Mouse (Mus musculus) limb, embryonic 11.5 days (tissue): ENCODE measurements around the gene Chpf2. TPM values are rescaled to one million over a fixed set of nuclear protein-coding genes. Genes with fewer than 3 reads are reported as not detected.

Source experiments
- ATAC-seq: fragments of 200-750 bp; cut with Nextera tagmentation; 2 replicates; pipeline ENCODE4 v1.8.0; 2017; ENCODE audit warnings: low read depth; ENCODE audit not compliant: insufficient number of reproducible peaks, low FRiP score, low TSS enrichment
- DNase-seq: peaks from one replicate; pipeline ENCODE4 v3.0.0-alpha.2; 2015; ENCODE audit warnings: low spot score
- H3K27ac ChIP-seq: fragments of 300-500 bp; sonication (generic); replicated peaks from 2 replicates; pipeline ENCODE4 v1.5.1; 2014; ENCODE audit warnings: low read depth, mild to moderate bottlenecking, low read length
- H3K27me3 ChIP-seq: fragments of 300-500 bp; sonication (generic); 2 replicates; pipeline ENCODE4 v1.6.1; 2014; ENCODE audit warnings: mild to moderate bottlenecking, low read length, mixed read lengths; ENCODE audit not compliant: control insufficient read depth, insufficient read depth
- H3K36me3 ChIP-seq: fragments of 300-500 bp; sonication (generic); 2 replicates; pipeline ENCODE4 v1.6.1; 2014; ENCODE audit warnings: mild to moderate bottlenecking, low read length, moderate library complexity, mixed read lengths; ENCODE audit not compliant: control insufficient read depth, insufficient read depth
- H3K4me1 ChIP-seq: fragments of 300-500 bp; sonication (generic); 2 replicates; pipeline ENCODE4 v1.6.1; 2014; ENCODE audit warnings: low read length, mixed read lengths; ENCODE audit not compliant: control insufficient read depth, insufficient read depth
- H3K4me2 ChIP-seq: fragments of 300-500 bp; sonication (generic); 2 replicates; pipeline ENCODE4 v1.6.1; 2014; ENCODE audit warnings: low read depth, mild to moderate bottlenecking, moderate library complexity; ENCODE audit not compliant: severe bottlenecking
- H3K4me3 ChIP-seq: fragments of 300-500 bp; sonication (generic); 2 replicates; pipeline ENCODE4 v1.5.1; 2014; ENCODE audit warnings: low read depth, low read length
- H3K9ac ChIP-seq: fragments of 300-500 bp; sonication (generic); 2 replicates; pipeline ENCODE4 v1.6.1; 2014; ENCODE audit warnings: mild to moderate bottlenecking, low read length
- H3K9me3 ChIP-seq: fragments of 300-500 bp; sonication (generic); 2 replicates; pipeline ENCODE4 v1.6.1; 2016; ENCODE audit warnings: low read length; ENCODE audit not compliant: control insufficient read depth
- WGBS: fragments of 180-500 bp; shearing (Covaris S2); extraction: QIAGEN DNeasy Blood & Tissue Kit; methylation state at CpG from one replicate; pipeline ENCODE4 v1.1.7; 2014; 5-methylcytosine and 5-hydroxymethylcytosine counted together
- polyA plus RNA-seq: library from polyadenylated mRNA; unstranded; fragments of >200 nt; fragmentation: Nextera tagmentation; extraction: Ambion mirVana; gene quantifications from 2 replicates; pipeline ENCODE4 v1.2.1, GENCODE M21; 2014

Chpf2 gene
- polyA plus RNA-seq, 1 experiment from 2014 or later: 9.0 TPM

- Histone ChIP-seq H3K36me3 (no peaks in the 10 kb centered on the region), H3K9ac (no peak overlapping the region), H3K9me3 (no peaks in the 10 kb centered on the region; the same call in 1 of the 2 replicates), H3K4me3 (no peak overlapping the region), H3K27me3 (peaks cover 24% of the 10 kb centered on the region), H3K4me1 (peaks cover 11% of the 10 kb centered on the region), H3K27ac (no peak overlapping the region), H3K4me2 (no peak overlapping the region)
- WGBS: 83% methylated on average over 8 of the region's 8 CpGs
- ATAC-seq: no peak
- no peak for DNase-seq
Observed at GRCm38 (mm10) chr5:24620116-24620515, 33.6 kb downstream of the Chpf2 start.

DNA sequence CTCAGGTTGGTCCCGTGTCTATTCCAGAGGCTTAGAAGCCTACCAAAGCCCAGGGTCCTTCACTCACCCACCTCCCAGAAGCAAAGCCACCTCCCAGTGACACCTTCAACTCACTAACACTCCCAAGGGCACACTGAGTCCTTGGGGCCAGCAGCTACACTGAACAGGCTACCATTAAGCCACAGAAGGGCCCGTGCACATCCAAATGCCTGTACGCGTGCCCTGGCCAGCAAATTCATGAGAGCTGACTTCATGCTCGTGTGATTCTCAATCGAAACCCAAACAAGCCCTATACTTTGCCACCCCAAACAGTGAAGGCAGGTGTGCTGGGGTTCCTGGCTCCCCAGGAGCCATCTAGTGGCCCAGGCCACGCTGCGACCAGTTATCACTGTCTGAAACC is 34.1 kb downstream of the Chpf2 start:
- Histone ChIP-seq H3K9me3 (no peaks in the 10 kb centered on the region; the same call in 1 of the 2 replicates), H3K4me3 (no peak overlapping the region), H3K27ac (no peak overlapping the region), H3K36me3 (no peaks in the 10 kb centered on the region), H3K4me1 (peaks cover 11% of the 10 kb centered on the region), H3K27me3 (peaks cover 24% of the 10 kb centered on the region), H3K4me2 (no peak overlapping the region), H3K9ac (no peak overlapping the region)
- WGBS: 78% methylated on average over 8 of the region's 8 CpGs
- DNase-seq (no peak), ATAC-seq (no peak)

DNA sequence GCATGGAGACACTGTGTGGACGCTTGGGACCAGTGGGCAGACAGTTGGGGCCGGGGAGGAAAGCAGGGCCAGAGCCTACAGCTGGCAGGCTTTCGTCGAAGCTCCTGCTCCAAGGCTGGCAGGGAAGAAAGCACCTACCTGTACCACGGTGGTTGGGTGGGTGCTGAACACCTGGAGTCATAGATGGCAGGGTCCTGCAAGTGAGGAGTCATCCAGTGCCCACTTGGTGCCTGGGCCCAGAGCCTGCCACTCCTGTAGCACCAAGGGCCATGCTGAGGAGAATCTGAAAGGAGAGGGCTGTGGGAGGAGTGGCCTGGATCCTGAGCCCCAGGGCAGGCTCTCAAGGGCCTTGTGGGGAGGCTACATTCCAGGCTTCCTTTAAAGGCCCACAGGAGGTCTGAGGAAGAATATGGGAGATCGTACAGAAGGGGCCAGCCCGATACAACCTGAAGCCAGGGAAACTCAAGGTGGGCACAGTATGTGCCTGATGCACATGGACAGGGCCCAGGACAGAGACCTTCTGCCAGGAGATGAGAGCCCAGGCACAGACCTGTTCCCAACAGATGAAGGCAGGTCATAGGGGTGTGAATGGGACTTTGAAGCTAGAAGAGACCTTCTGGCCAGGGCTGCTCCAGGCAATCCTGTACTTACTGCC is 36.0 kb downstream of the Chpf2 start:
- H3K4me2 ChIP-seq: no peak overlapping the region
- H3K27ac ChIP-seq: no peak overlapping the region
- peaks cover 24% of the 10 kb centered on the region for H3K27me3 ChIP-seq
- no peaks in the 10 kb centered on the region; the same call in 1 of the 2 replicates for H3K9me3 ChIP-seq
- H3K4me3 ChIP-seq: no peak overlapping the region
- no peak for DNase-seq
- H3K9ac ChIP-seq: no peak overlapping the region; the same call in none of the 2 replicates
- H3K4me1 ChIP-seq: peaks cover 11% of the 10 kb centered on the region
- H3K36me3 ChIP-seq: no peaks in the 10 kb centered on the region
- ATAC-seq: no peak
- 71% methylated on average over 7 of the region's 7 CpGs for WGBS

GRCm38 (mm10) chr5:24623041-24623985 is 36.8 kb downstream of the Chpf2 start:
- 0 out of 2 replicates have a peak overlapping the region, but pooled peaks have one; percentile 70 for H3K9ac ChIP-seq
- peaks cover 11% of the 10 kb centered on the region for H3K4me1 ChIP-seq
- ATAC-seq: no peak
- DNase-seq: no peak
- H3K27ac ChIP-seq: no peak overlapping the region
- 53% methylated on average over 8 of the region's 8 CpGs for WGBS
- peak overlapping the region; percentile 98; the same call in 1 of the 2 replicates for H3K4me2 ChIP-seq
- peaks cover 24% of the 10 kb centered on the region for H3K27me3 ChIP-seq
- no peaks in the 10 kb centered on the region; the same call in 1 of the 2 replicates for H3K9me3 ChIP-seq
- H3K4me3 ChIP-seq: peak overlapping the region; percentile 44; the same call in 1 of the 2 replicates
- H3K36me3 ChIP-seq: no peaks in the 10 kb centered on the region

DNA sequence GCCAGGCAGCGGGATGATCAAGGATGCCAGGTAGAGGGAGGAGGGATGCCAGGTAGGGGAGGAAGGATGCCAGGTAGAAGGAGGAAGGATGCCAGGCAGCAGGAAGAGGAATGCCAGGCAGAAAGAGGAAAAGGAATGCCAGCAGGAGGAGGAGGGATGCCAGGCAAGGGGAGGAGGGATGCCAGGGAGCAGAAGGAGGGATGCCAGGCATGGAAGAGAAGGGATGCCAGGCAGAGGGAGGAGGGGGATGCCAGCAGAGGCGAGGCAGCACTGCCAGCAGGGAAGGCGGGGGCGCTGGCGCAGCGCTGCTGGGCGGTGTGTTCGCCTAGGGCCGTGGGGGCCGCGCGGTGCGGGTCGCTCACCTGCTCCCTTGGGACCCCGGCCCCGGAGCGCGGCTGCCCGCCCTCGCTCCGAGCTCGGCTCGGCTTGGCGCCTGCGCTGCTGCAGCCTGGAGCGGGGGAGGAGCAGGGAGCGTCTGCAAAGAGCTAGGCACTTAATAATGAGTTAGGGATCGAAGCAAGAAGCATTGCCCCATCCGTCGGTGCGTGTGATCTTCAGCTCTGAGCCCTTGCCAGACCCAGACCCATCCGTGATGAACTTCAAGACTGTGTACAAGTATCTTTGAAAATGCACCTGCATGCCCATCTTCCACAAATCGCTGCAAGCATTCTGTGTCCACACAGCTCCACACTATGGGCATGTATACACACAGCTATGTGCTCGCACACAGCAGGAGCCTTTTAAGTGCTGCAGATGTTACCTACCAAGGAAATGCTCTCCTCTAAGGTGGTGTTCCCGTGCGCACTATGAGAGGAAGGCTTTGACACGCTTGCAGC is 37.7 kb downstream of the Chpf2 start, which contains the start of gene Smarcd3:
Gene Smarcd3 (minus strand): TSS at position 426 of the 836 bp plus-strand sequence.
- Histone ChIP-seq H3K9ac (peak within 1 kb of the TSS; percentile 70), H3K27me3 (peaks cover 24% of the 10 kb centered on the region), H3K27ac (no peak within 1 kb of the TSS), H3K36me3 (no peaks in the 10 kb centered on the region), H3K4me3 (peak within 1 kb of the TSS; percentile 44), H3K4me2 (peak within 1 kb of the TSS; percentile 98), H3K4me1 (peaks cover 11% of the 10 kb centered on the region), H3K9me3 (no peaks in the 10 kb centered on the region; the same call in 1 of the 2 replicates)
- DNase-seq (peak; percentile 73), ATAC-seq (peak; percentile 56; the same call in 1 of the 2 replicates)
- WGBS: 1% methylated on average over 37 of the region's 37 CpGs

DNA sequence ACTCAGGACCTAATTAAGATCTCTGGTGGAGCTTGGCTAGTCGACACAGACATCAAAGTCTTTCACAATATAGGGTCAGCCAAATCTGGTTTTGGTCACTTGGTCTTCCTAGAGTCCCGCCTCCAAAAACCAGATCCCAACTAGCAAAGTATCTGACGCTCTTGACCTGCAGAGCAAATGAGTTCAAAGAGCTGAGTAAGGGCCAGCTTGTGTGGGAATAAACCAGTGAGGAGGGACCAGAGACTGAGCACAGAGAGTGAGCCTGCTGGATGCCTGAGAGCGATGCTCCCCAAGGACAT is 38.2 kb downstream of the Chpf2 start:
- Histone ChIP-seq H3K36me3 (no peaks in the 10 kb centered on the region), H3K4me3 (peak overlapping the region; percentile 44; the same call in 1 of the 2 replicates), H3K9ac (no peak overlapping the region), H3K27ac (no peak overlapping the region), H3K4me2 (peak overlapping the region; percentile 98), H3K9me3 (no peaks in the 10 kb centered on the region; the same call in 1 of the 2 replicates), H3K27me3 (peaks cover 24% of the 10 kb centered on the region), H3K4me1 (peaks cover 11% of the 10 kb centered on the region)
- DNase-seq (no peak), ATAC-seq (no peak)
- 20% methylated on average over 4 of the region's 4 CpGs for WGBS

DNA sequence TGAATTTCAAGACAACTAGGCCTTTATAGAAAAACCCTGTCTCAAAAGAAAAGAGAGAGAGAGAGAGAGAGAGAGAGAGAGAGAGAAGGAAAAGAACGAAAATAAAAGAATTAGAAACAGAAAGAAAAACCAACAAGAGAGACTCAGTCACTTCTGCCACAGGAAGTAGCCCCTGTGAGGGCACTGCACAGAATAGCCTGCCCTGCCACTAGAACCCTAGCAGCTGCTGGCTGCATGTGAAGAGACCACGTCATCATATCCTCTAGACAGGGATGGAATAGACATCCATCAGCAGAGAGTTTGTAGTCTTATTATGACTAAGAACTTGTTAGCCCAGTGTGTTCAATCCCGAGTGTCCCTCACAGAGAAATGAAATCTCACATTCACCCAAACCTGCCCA is 43.2 kb downstream of the Chpf2 start:
- Histone ChIP-seq H3K9me3 (no peaks in the 10 kb centered on the region), H3K4me2 (no peak overlapping the region), H3K36me3 (no peaks in the 10 kb centered on the region), H3K4me1 (peaks cover 1% of the 10 kb centered on the region; the same call in 1 of the 2 replicates), H3K27me3 (peaks cover 4% of the 10 kb centered on the region; the same call in 1 of the 2 replicates), H3K9ac (no peak overlapping the region), H3K27ac (no peak overlapping the region), H3K4me3 (no peak overlapping the region)
- 70% methylated on average over 3 of the region's 3 CpGs for WGBS
- ATAC-seq: no peak
- DNase-seq: no peak

- no peaks in the 10 kb centered on the region for H3K36me3 ChIP-seq
- whole genome bisulfite sequencing: 48% methylated on average over 1 of the region's 1 CpGs
- H3K4me2 ChIP-seq: no peak overlapping the region
- no peak overlapping the region for H3K9ac ChIP-seq
- H3K4me3 ChIP-seq: no peak overlapping the region
- no peaks in the 10 kb centered on the region for H3K9me3 ChIP-seq
- H3K4me1 ChIP-seq: 0 out of 2 replicates have a peak, but pooled peaks cover 3% of the 10 kb centered on the region
- H3K27me3 ChIP-seq: no peaks in the 10 kb centered on the region
- DNase-seq (no peak), ATAC-seq (no peak)
- no peak overlapping the region for H3K27ac ChIP-seq
Observed at GRCm38 (mm10) chr5:24635093-24635492, 48.6 kb downstream of the Chpf2 start.
